In the genomic region with DNA sequence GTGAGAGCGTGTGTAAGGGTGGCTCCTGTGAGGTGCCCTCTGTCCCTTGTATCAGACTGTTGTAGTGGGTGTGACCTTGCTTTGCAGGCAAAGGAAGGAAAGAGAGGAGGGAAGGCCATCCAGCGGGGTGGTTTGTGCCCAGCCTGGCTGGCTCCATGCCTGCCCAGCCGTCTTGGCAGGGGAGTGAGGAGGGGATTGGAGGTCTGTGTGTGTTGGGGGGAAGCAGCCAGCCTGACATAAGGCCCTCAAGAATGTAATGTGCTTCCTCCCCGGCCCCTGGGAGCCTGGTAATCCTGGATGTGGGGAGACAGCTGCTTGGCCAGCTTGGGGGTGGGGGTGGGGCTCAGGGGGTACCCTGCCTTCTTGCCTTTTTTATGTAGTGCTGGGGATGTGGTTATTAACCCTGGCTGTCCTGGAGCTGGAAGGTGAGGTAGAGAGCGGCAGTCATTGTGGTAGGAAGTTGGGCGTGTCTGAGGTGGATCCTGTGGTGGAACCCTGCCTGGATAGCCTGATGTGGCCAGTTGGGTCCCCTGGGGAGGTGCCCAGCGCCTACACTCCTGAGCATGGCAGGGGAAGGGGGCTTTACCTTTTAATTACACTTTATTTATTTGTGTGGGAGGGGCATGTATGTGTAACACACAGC, we compare ENCODE assay signal across 24 mouse cellular contexts. TPM values are rescaled to one million over a fixed set of nuclear protein-coding genes. Genes with fewer than 3 reads are reported as not detected.
DNase-seq lines count a peak whose midpoint lies in the region; ATAC-seq lines count a peak whose summit lies in the region.
"Had no signal": no experiment of that assay in that cellular context is flagged by ENCODE, and none has a peak within 500 bp of the region (broad histone marks: within the 10 kb centered on the region; RNA-seq: fewer than 3 reads in every experiment).

No protein-coding gene starts in this region.

- 0 out of 2 replicates have a peak overlapping the region, but pooled peaks have one; percentile 2 for H3K27ac ChIP-seq in hindbrain, embryonic 10.5 days
- no peak overlapping the region for H3K27ac ChIP-seq in hindbrain, embryonic 16.5 days (ENCODE audit: low read depth, low read length)
- H3K27ac ChIP-seq: forebrain, embryonic 12.5 days had no signal

- no peaks in the 10 kb centered on the region for H3K9me3 ChIP-seq in hindbrain, embryonic 10.5 days
- no peaks in the 10 kb centered on the region for H3K9me3 ChIP-seq in hindbrain, embryonic 16.5 days (ENCODE audit: control insufficient read depth, low read length)
- H3K9me3 ChIP-seq: forebrain, embryonic 12.5 days had no signal

- no peak overlapping the region for H3K4me3 ChIP-seq in hindbrain, embryonic 10.5 days
- H3K4me3 ChIP-seq in hindbrain, embryonic 16.5 days (ENCODE audit: low read length) = no peak overlapping the region
- H3K4me3 ChIP-seq: forebrain, embryonic 12.5 days had no signal

- H3K4me1 ChIP-seq in hindbrain, embryonic 10.5 days (replicated peaks) = peaks cover 18% of the 10 kb centered on the region
- H3K4me1 ChIP-seq in hindbrain, embryonic 16.5 days (ENCODE audit: control insufficient read depth, insufficient read depth, low read depth, low read length) = 0 out of 2 replicates have a peak, but pooled peaks cover 2% of the 10 kb centered on the region

- ATAC-seq in hindbrain, embryonic 16.5 days = no peak
- ATAC-seq in hematopoietic stem cell, adult 5-6 weeks (replicated peaks in 1 of 2; ENCODE audit: insufficient read depth in 1 of 2, low FRiP score in 2 of 2, low TSS enrichment in 1 of 2, low read depth in 1 of 2, poor library complexity in 2 of 2, severe bottlenecking in 2 of 2) = peak; percentile 77
- ATAC-seq: intestine, embryonic 16.5 days had no signal

- no peak overlapping the region for H3K4me2 ChIP-seq in hindbrain, embryonic 16.5 days (ENCODE audit: low read length)
- H3K4me2 ChIP-seq: forebrain, embryonic 12.5 days had no signal

- peaks cover 58% of the 10 kb centered on the region for H3K27me3 ChIP-seq in hindbrain, embryonic 10.5 days (ENCODE audit: insufficient read depth, poor library complexity, severe bottlenecking)
- peaks cover 2% of the 10 kb centered on the region; the same call in 1 of the 2 replicates for H3K27me3 ChIP-seq in hindbrain, embryonic 16.5 days (replicated peaks; ENCODE audit: control insufficient read depth, insufficient read depth, low read length)

- peak; percentile 25 for DNase-seq in adrenal gland, postnatal 14 days
- DNase-seq in adrenal gland, postnatal 4 days (ENCODE audit: low spot score in 2 of 2) = no peak
- no peak for DNase-seq in hindbrain, embryonic 10.5 days (ENCODE audit: low spot score)
- peak; percentile 79 for DNase-seq in 416B (ENCODE audit: low read depth)
- DNase-seq in right cerebral cortex, postnatal 36 days (ENCODE audit: low spot score in 2 of 2) = no peak
- DNase-seq in cerebellum, adult 9-11 months = no peak
- DNase-seq: adrenal gland, adult 8-10 months; B cell, adult 2 months; cerebellum, postnatal 36 days; layer of hippocampus, adult 9-11 months; lung, postnatal 14 days; right cerebral cortex, postnatal 14 days; thymus, adult 18-20 months had no signal

- H3K36me3 ChIP-seq in hindbrain, embryonic 10.5 days = no peaks in the 10 kb centered on the region
- H3K36me3 ChIP-seq in hindbrain, embryonic 16.5 days (ENCODE audit: control insufficient read depth, insufficient read depth, low read length) = no peaks in the 10 kb centered on the region
- H3K36me3 ChIP-seq: forebrain, embryonic 12.5 days had no signal

- WGBS in hindbrain, embryonic 10.5 days = 38% methylated on average over 7 of the region's 7 CpGs
- 31% methylated on average over 7 of the region's 7 CpGs for WGBS in hindbrain, embryonic 16.5 days

- H3K9ac ChIP-seq in hindbrain, embryonic 16.5 days (ENCODE audit: low read depth, low read length) = no peak overlapping the region
- H3K9ac ChIP-seq: forebrain, embryonic 12.5 days had no signal

RNA-seq across cellular contexts. Expression of a gene that starts 36.4 kb away (rescaled TPM):
- total RNA-seq in adrenal gland, postnatal 14 days (2021) = not detected in 2 replicates
- total RNA-seq in adrenal gland, postnatal 4 days (2021) = not detected
- polyA plus RNA-seq in hindbrain, embryonic 10.5 days (2016; fragmentation: Nextera tagmentation; extraction: Ambion mirVana) = not detected in 2 replicates
- not detected in 2 replicates for polyA plus RNA-seq in hindbrain, embryonic 16.5 days (2015; fragmentation: Nextera tagmentation; extraction: Ambion mirVana)
- not detected in 2 replicates for total RNA-seq in hematopoietic stem cell, adult 5-6 weeks (2017)
- total RNA-seq: adrenal gland, adult 8-10 months; left cerebral cortex, postnatal 36 days had no signal
- polyA plus RNA-seq: forebrain, embryonic 12.5 days; gonadal fat pad, adult 2 months; heart, embryonic 14.5 days; hindbrain, embryonic 11.5 days; intestine, embryonic 16.5 days; kidney, embryonic 16.5 days; liver, embryonic 16.5 days; neural tube, embryonic 11.5 days had no signal

Comparison
In these comparisons a context has a peak if more than half of its experiments do, and no peak if none do; other contexts are left out.
1. DNase-seq: peak in adrenal gland, postnatal 14 days (single experiment) and 416B (single experiment); none in adrenal gland, postnatal 4 days (0 of 2), hindbrain, embryonic 10.5 days (single experiment), right cerebral cortex, postnatal 36 days (0 of 2) and cerebellum, adult 9-11 months (single experiment).